Mouse (Mus musculus): ENCODE measurements at regions not wholly inside any gene's neighbourhood (a gene's known extent, or its start where the extent isn't known, plus 50 kb on each side); places are given as distances from the start of the nearest gene placed in this dataset.

DNA sequence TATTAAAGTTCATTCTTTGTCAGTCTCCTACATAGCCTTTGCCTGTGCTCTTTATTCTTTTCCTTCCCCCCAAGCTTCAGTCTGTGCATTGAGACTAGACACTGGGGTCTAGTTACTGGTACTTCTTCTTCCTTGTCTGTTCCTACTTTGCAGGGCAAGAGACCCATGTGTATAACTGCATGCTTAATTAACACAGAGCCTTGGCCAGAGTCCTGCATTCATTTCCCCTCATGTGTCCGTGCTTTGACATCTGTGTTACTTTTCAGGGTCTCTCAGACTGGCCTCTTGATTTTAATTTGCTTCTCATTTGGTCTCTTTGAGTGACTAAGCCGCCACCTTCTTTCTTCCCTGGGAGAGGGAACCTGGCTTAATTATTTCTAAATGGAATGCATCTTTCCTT lies 208.4 kb upstream of the Ldb2 start:
- DNase-seq = no peak

DNA sequence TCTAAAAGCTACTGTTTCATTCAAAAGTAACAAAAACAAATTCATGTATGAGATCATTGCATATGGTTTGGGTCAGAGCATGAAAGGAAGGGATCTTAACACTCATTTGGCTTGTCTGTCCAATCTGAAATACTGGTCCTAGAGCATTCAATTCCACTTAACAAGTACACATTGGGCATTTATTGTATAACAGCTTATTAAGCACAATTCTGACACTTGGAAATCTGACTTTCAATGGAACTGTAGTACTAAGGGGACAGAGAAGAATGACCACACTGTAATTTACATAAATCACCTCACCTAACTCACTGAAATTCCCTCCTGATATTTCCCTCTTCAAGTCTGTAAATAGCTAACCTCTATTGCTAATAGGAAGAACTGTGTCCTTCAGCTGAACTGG lies 201.5 kb upstream of the Ldb2 start:
- no peak for DNase-seq

DNA sequence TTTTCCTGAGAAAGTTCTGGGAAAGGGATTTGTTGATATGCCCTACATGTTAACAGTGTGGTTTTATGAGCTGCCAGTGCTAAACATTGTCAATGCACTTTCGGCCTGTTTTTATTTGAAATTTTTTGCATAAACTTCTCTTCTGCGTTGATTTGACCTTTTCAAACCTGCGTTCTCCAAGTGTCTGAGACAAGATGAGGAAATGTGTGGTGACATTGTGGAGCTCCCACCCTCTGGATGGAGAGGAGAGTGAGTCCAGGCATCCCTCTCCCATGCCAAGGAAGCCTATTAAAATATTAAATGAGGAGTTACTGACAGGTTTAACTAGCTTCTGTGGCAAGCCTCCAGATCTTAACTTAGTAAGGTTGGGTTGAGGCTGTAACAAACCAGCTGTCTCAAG lies 199.6 kb upstream of the Ldb2 start:
- no peak for DNase-seq

DNA sequence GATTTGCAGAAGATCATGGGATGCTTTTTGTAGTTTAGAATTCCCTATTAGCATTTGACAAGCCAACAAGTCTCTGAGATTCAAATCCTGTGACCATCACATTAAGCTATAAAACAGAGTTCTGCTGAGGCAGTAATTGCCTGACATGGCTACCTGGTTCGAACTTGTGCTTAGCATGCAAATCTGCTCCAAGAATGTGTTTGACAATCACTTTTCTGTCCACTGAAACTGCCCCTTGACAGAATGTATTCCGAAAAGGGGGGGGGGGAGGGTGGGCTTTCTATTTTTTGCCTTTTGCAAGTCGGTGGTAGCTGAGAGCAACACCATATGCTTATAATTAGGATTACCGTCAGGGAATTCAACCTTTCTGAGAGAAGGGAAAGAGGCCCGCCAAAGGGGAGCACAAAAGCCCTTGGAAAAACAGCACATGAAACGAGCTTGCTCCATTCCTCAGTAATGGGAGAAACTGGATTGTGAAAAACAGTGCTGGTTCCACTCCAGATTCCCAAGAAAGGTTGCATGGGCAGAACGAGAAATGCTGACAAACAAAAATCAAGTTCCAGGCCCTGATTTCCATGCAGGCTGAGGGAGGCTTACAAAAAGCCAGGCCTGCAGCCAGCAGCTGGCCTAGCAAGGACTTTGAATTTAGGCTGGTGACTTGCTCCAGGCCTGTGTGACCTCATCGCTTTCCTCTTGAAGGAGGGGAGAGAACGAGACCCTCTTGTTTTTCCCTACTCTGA lies 176.1 kb upstream of the Ldb2 start:
- DNase-seq = peak; percentile 6

DNA sequence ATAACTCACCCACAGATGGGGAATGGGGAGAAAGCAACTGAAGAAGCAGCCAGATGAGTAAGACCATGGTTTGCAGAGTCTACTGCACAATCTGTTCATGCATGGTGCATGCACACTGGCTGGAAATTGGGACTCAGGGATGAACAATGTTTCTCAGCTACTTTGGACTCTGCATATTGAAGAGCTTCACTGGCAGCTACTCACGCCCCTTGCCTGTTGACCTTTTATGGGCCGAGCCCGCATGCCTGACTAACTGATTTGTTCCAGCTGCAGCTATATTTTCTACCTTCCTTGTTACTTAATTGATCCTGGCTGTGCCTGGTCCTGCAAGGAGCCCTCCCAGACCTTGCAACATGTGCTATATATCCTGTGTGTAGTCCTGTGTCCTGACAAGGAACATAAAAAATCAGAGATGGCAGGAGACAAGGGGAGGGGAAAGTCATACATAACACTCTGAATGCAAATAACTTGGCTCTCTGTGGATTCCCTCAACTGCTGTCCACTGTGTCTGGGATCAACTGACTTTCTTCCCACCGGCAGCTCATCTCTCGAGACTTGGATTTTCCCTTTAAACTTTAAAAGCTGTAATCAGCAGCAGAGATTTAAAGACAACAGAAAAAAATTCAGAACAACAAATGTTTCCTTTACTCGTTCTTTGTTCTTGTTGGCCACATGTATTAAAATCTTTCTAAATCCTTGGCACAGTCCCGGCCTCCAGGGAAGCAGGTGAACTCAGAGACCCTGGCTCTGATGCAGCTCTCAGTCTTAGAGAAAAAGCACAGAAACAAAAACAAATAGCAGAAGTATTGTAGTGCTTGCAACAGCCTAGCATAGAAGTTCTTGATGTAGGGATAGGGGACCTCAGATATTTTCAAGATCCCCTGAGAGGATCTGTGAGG lies 143.8 kb upstream of the Ldb2 start:
- DNase-seq = peak; percentile 18

DNA sequence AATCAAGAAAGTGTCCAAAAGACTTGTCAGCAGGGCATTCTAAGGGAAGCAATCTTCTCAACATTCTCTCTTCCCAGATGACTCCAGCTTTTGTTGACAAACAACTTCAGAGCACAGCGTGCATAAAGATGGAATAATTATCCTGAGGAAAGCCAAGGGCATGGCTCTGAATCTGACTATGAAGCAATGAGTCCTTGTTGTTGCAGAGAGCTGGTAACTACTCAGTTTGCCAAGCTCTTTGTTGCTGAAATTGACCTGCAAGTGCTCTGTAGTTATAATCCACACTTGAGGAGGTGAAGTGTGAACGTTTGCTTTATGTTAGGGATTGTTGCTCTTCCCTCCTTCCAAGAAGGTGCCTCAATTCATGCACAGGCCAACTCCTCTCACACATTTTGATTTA lies 143.1 kb upstream of the Ldb2 start:
- DNase-seq = no peak

DNA sequence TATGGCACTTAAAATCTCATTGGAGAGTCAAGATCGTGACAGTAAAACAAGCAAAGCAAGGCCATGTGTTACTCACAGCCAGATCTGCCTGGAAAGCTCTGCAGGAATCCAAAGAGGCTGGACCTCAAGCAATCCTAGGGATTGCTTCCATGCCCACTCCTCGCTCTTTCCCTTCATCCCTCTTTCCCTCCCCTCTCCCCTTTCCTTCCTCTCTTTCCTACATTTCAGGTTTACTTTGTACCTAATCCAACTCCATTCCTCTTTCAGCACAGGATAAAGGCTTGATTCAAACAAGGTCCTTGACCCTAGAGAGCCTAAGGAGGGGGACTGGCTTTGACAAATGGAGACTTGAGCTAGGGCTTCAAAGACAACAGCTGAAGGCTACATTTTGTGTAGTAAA lies 126.0 kb upstream of the Ldb2 start:
- no peak for DNase-seq

DNA sequence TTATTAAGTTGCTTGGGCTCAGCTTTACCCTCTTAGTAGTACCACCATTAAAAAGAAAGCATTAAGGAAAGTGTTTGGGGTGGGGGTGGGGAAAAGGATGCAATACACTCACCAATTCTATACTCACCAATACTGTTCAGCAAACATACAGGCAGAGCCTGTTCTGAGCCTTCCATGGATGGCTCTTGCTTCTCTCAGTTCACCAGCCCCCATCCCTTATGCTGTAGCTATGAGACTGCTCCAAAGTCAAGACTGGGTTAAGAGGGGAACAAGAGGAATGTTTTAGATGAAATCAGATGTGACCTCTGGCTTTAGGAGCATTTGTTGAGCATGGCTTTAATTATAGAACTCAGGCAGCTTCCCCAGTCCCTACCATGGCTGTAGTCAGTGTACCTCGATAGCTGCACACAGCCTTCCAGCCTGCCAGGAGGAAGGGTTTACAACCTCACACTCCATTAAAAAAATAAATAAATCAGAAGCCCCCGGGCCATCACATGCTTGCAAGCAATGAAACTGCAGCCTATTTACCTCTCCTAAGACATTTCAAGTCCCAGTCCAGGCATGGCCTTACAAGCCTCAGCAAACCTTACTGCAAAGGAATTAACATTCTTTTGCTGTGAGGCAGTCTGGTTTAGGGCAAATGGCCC lies 122.8 kb upstream of the Ldb2 start:
- DNase-seq = no peak

DNA sequence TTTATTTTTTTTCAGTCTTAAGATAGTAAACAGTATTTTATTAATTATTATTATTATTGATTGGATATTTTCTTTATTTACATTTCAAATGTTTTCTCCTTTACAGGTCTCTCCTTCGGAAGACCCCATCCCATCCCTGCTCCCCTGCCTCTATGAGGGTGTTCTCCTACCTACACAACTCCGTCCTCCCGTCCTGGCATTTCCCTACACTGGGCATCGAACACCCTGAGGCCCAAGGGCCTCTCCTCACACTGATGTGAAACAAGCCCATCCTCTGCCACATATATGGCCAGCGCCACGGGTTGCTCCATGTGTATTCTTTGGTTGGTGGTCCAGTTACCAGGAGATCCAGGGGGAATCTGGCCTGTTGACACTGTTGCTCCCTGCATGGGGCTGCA lies 118.3 kb upstream of the Ldb2 start:
- no peak for DNase-seq

DNA sequence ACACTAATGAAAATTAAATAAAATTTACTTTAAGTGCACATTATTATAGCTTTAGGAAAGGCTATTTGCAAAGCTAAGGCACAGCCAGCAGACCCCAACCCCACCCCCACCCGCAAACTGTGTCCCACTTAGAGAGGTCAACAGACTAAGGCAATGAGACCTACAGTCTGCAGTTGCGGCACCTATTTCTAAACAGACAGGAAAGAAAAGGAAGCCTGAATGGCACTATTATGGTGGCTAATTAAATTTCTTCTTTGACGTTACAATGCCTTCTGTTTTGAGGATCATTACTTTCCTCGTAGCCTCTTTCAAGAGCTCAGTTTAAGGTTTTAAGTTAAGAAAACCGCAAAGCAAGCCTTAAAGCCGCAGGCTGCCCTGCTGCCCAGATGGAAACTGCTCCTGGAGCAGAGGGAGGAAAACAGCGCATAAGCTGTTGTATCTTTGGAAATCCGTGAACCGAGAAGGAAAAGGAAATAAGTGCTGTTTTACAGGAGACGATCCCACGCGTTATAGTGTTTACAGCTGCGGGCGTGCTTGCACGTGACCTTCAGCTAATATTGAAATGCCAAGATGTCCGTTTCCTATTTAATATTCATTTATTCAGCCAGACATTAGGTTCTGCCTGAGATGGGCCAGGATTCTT lies 117.8 kb upstream of the Ldb2 start:
- peak; percentile 9 for DNase-seq

DNA sequence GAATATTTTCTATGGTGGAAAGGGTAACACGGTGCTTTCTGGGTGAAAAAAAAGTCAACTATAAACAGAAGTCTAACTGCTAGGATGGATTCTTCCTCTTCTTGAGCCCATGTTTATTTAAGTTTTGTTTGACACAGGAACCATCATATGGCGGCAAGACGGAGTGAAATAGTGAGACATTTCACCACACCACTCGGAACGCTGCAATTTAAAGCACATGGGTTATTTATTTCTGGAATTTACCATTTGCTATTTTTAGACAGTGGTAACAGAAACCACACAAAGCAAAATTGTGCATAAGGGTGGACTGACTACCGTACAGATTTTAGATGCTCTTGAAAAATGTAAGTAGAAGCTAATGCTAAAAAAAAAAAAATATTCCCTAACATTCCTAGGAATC lies 103.1 kb upstream of the Ldb2 start:
- no peak for DNase-seq

DNA sequence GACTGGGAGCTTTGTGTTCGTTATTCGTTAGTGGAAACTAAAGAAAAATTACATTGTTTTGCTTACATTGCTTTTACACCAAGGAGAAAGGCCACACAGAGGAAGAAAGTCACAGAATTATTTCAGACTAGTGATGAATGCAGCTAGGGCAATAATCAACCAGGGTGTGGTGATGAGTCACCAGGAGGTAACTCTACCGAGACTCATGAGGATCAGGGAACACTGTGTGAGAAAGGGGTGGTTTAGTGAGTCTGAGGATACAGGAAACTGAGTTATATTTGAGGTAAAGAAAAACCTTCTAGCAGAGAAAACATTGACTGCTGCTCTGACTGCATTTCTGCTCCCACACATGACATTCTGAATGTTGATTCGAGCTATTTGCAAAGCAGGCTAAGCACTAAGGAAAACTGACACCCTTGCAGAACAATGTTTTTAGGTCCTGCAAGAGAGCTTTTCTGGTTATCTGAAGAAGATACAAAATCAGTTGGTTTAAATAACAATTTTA lies 87.1 kb upstream of the Ldb2 start:
- DNase-seq = no peak

DNA sequence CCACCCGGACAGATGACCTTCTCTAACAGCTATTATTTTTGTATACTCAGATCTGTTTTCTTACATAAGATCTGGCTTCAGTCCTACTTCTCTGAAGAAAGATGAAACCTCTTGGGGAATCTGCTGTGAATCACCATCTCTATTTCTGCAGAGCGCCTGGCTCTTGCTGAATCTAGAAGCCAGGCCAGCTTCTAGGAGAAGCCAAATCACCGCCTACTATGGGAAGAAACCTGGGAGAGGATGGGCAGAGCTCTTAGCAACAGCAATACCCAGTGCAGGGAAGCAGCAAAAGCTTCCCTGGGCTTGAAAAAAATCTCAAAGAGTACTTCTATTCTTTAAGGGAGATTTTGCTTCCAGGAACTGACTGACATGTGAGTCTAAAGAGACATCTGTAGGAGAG lies 77.5 kb upstream of the Ldb2 start:
- DNase-seq = no peak

DNA sequence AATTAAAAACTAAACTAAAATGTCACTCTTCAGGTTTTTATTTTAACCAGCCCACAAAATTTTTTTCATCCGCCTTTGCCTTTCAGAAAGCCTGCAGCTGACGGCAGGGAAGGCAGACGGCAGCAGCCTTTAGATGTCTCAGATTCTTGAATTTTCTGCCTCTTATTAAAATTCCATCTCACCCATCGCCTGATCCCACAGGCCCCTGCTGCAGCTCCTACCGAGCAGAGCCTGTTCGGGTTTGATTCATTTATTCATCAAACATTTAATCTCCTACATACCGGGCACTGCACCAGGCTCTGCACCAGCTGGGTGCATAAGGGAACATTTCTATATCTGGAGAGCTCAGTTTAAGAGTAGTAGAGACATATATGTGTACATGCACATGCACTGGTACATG lies 72.8 kb upstream of the Ldb2 start:
- no peak for DNase-seq

DNA sequence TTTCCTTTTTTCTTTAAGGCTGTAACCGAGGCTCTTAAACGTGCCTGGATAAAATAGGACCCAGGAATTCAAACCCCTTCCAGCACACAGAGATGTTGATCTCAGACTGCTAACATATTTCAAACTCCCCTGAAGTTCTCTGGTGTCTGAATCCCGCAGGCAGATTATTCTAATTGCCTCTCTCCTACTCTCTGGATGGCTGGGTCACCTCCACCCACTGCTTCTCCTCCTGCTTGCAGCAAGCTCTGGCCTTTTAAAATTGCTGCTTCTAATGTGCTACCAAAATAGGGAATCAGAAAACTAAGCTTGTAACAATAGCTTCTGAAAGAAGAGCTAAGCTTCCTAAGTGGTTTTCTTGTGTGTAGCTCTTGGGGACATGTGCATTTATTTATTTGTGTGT lies 64.4 kb upstream of the Ldb2 start:
- DNase-seq = no peak

DNA sequence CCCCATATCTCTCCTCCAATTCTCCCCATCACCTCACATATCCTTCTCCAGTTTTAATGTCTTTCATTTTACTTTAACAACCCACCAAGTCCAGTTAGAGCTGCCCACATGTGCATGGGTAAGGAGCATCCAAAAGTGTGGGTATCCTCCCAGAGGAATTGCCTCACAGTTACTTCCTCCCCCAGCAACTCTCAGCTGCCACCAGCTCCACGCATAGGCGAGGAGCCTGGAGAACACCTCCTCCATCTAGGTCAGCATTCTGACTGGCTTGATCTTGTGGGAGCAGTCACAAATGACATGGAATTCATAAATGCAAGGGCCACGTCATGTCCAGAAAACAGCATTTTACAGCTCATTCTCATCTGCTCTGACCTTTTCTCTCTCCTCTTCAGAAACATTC lies 63.9 kb upstream of the Ldb2 start:
- no peak for DNase-seq

DNA sequence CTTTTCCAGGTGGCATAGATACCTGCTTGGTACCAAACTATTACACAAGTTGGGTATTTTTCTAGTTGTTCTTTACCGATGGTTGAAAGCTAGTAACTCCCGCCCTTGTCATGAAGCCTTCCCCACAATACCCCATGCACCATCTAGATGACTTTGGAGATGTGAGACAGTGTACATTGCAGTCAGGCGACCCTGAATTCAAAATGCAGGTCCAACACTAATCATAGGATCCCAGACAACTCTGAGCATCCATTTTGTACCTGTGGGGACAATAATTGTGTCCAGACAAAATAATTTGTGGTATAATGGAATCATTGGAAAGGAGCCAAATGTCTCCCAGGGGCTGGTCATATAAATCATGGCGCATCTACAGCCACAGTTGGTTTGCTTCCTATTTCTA lies 54.7 kb upstream of the Ldb2 start:
- no peak for DNase-seq
